Mouse (Mus musculus): ENCODE measurements around the gene Amy2a1. TPM values are rescaled to one million over a fixed set of nuclear protein-coding genes. Genes with fewer than 3 reads are reported as not detected.

Amy2a1 gene
- total RNA-seq (2023) = 0.75 to 1.2 TPM in 2 of 4 replicates, not detected in the others

GRCm38 (mm10) chr3:113532328-113532727 is at the start of gene Amy2a1:
Gene Amy2a1 (minus strand): TSS chr3:113532428.

Other genes starting within 250 kb of the Amy2a1 start
- gene Amy2a4, start 241.0 kb downstream of the Amy2a1 start, total RNA-seq (2023) = not detected in 4 replicates
- not detected in 4 replicates for gene Amy2a3, start 208.4 kb downstream of the Amy2a1 start, total RNA-seq (2023)
- gene Amy2a2, start 175.8 kb downstream of the Amy2a1 start, total RNA-seq (2023) = not detected in 4 replicates
- 0.41 to 2.4 TPM (median 1.1 TPM) in 4 replicates for gene Amy1, start 74.3 kb upstream of the Amy2a1 start, total RNA-seq (2023)
- 71.1 to 80.3 TPM (median 76.0 TPM) in 4 replicates for gene Rnpc3, start 97.7 kb upstream of the Amy2a1 start, total RNA-seq (2023)

Measured in B cell, adult 62 days (primary cell).